Mouse (Mus musculus) myocyte (in vitro differentiated cells): ENCODE data around the gene Icam1. TPM values are rescaled to one million over a fixed set of nuclear protein-coding genes. Genes with fewer than 3 reads are reported as not detected.
"Not testable (repeated sequence)": the region's sequence is repeated elsewhere in the genome, so short reads cannot be mapped to it uniquely, and the experiment has no call there.

Source experiments
- H3K27me3 ChIP-seq: one replicate; pipeline ENCODE4 v1.6.1; 2011; ENCODE audit not compliant: control insufficient read depth, insufficient read depth, insufficient read length
- H3K36me3 ChIP-seq: one replicate; pipeline ENCODE4 v1.6.1; 2011; ENCODE audit not compliant: control insufficient read depth, insufficient read depth
- H3K4me2 ChIP-seq: one replicate; pipeline ENCODE4 v1.6.1; 2011; ENCODE audit warnings: low read depth, control low read depth
- H3K4me3 ChIP-seq: one replicate; pipeline ENCODE4 v1.5.1; 2011; ENCODE audit warnings: mild to moderate bottlenecking, control low read depth, moderate library complexity
- H3K79me2 ChIP-seq: one replicate; pipeline ENCODE4 v1.6.1; 2011; ENCODE audit not compliant: control insufficient read depth, insufficient read depth
- H3ac ChIP-seq: one replicate; pipeline ENCODE4 v1.6.1; 2011; ENCODE audit not compliant: control insufficient read depth, insufficient read length
- CEBPB ChIP-seq: IDR thresholded peaks from 2 replicates; pipeline ENCODE4 v1.6.1; 2011; ENCODE audit warnings: mild to moderate bottlenecking, moderate library complexity; ENCODE audit not compliant: poor library complexity, insufficient read depth, severe bottlenecking
- E2F4 ChIP-seq: IDR thresholded peaks from one replicate; pipeline ENCODE4 v1.6.1; 2011; ENCODE audit warnings: mild to moderate bottlenecking, control low read depth, moderate library complexity; ENCODE audit not compliant: insufficient read depth
- MAX ChIP-seq: IDR thresholded peaks from one replicate; pipeline ENCODE4 v1.6.1; 2011; ENCODE audit warnings: low read depth, mild to moderate bottlenecking, control low read depth
- MYOD1 ChIP-seq, 3 experiments: IDR thresholded peaks; one replicate each; pipeline ENCODE4 v1.6.1; 2011; ENCODE audit warnings: control low read depth in 2 of 3, low read depth in 2 of 3, mild to moderate bottlenecking in 2 of 3, moderate library complexity in 1 of 3; ENCODE audit not compliant: insufficient read length in 2 of 3, control insufficient read depth in 1 of 3
- MYOG ChIP-seq, 3 experiments: IDR thresholded peaks; one replicate each; pipeline ENCODE4 v1.6.1; 2011; ENCODE audit warnings: control low read depth in 2 of 3, low read depth in 2 of 3, mild to moderate bottlenecking in 2 of 3; ENCODE audit not compliant: insufficient read length in 2 of 3, control insufficient read depth in 1 of 3, insufficient read depth in 1 of 3
- POLR2A ChIP-seq: IDR thresholded peaks from one replicate; pipeline ENCODE4 v1.6.1; 2011; ENCODE audit warnings: low read depth, mild to moderate bottlenecking, control low read depth, moderate library complexity; ENCODE audit not compliant: insufficient read length
- POLR2AphosphoS2 ChIP-seq: IDR thresholded peaks from one replicate; pipeline ENCODE4 v1.6.1; 2011; ENCODE audit warnings: low read depth, control low read depth; ENCODE audit not compliant: insufficient read length
- REST ChIP-seq: IDR thresholded peaks from one replicate; pipeline ENCODE4 v1.6.1; 2011; ENCODE audit warnings: mild to moderate bottlenecking, control low read depth, moderate library complexity; ENCODE audit not compliant: insufficient read depth, insufficient read length
- SRF ChIP-seq: IDR thresholded peaks from one replicate; pipeline ENCODE4 v1.6.1; 2011; ENCODE audit warnings: low read depth; ENCODE audit not compliant: control insufficient read depth, insufficient read length
- TCF12 ChIP-seq: IDR thresholded peaks from one replicate; pipeline ENCODE4 v1.6.1; 2011; ENCODE audit warnings: mild to moderate bottlenecking, control low read depth; ENCODE audit not compliant: poor library complexity, insufficient read depth, severe bottlenecking
- TCF3 ChIP-seq: IDR thresholded peaks from one replicate; pipeline ENCODE4 v1.6.1; 2011; ENCODE audit warnings: low read depth, control low read depth; ENCODE audit not compliant: insufficient read length
- USF1 ChIP-seq: IDR thresholded peaks from one replicate; pipeline ENCODE4 v1.6.1; 2011; ENCODE audit warnings: low read depth, mild to moderate bottlenecking, control low read depth, moderate library complexity
- polyA plus RNA-seq: library from polyadenylated mRNA; unstranded; fragments of >200 nt; fragmentation: generic; extraction: Trizol; gene quantifications from one replicate; pipeline ENCODE4 v1.2.1, GENCODE M21; 2012; ENCODE audit warnings: missing spikeins

The Icam1 gene
- polyA plus RNA-seq, 1 experiment: 0.06 TPM

GRCm38 (mm10) chr9:21039779-21040178 lies 24.0 kb downstream of the Icam1 start:
- Histone ChIP-seq H3K4me3 (no peak overlapping the region), H3K27me3 (peaks cover 36% of the 10 kb centered on the region), H3ac (no peak overlapping the region), H3K79me2 (no peaks in the 10 kb centered on the region), H3K4me2 (no peak overlapping the region), H3K36me3 (no peaks in the 10 kb centered on the region)
- TF ChIP-seq REST (no peak), CEBPB (no peak), USF1 (no peak), POLR2A (no peak), SRF (no peak), TCF3 (no peak), POLR2AphosphoS2 (no peak), MYOG (IDR thresholded peaks at IDR 0.05; ENCODE audit: control insufficient read depth in 1 of 3, insufficient read depth in 1 of 3, insufficient read length in 2 of 3, low read depth in 2 of 3) (no peak), TCF12 (no peak), MYOD1 (IDR thresholded peaks at IDR 0.05; ENCODE audit: control insufficient read depth in 1 of 3, insufficient read length in 2 of 3, low read depth in 2 of 3) (no peak), MAX (no peak), E2F4 (no peak)

- TF ChIP-seq CEBPB: no peak
- Histone ChIP-seq H3ac (no peak overlapping the region), H3K36me3 (no peaks in the 10 kb centered on the region), H3K4me2 (no peak overlapping the region), H3K4me3 (no peak overlapping the region), H3K79me2 (no peaks in the 10 kb centered on the region), H3K27me3 (peaks cover 23% of the 10 kb centered on the region)
Measured at GRCm38 (mm10) chr9:21041308-21041707, 25.5 kb downstream of the Icam1 start.

- Histone ChIP-seq H3K79me2 (no peaks in the 10 kb centered on the region), H3K4me2 (no peak overlapping the region), H3K36me3 (no peaks in the 10 kb centered on the region), H3ac (no peak overlapping the region), H3K4me3 (no peak overlapping the region), H3K27me3 (peaks cover 2% of the 10 kb centered on the region)
- TF ChIP-seq REST (no peak), SRF (no peak)
Measured at GRCm38 (mm10) chr9:21043563-21043962, 27.8 kb downstream of the Icam1 start.

GRCm38 (mm10) chr9:21044785-21045184 lies 29.0 kb downstream of the Icam1 start:
- H3K27me3 ChIP-seq, H3ac ChIP-seq, H3K36me3 ChIP-seq, H3K4me3 ChIP-seq, H3K4me2 ChIP-seq, H3K79me2 ChIP-seq: not testable (repeated sequence)

GRCm38 (mm10) chr9:21045235-21045634 lies 29.4 kb downstream of the Icam1 start:
- Histone ChIP-seq H3K4me2 (no peak overlapping the region), H3K79me2 (no peaks in the 10 kb centered on the region), H3K4me3 (no peak overlapping the region), H3ac (no peak overlapping the region), H3K36me3 (no peaks in the 10 kb centered on the region), H3K27me3 (peaks cover 1% of the 10 kb centered on the region)
- TF ChIP-seq USF1: no peak
- no peak for TF ChIP-seq POLR2A
- TF ChIP-seq TCF12: no peak
- no peak for TF ChIP-seq REST
- no peak for TF ChIP-seq CEBPB
- no peak for TF ChIP-seq SRF
- no peak for TF ChIP-seq TCF3
- no peak for TF ChIP-seq MYOD1 (IDR thresholded peaks at IDR 0.05; ENCODE audit: control insufficient read depth in 1 of 3, insufficient read length in 2 of 3, low read depth in 2 of 3)
- TF ChIP-seq MYOG (IDR thresholded peaks at IDR 0.05; ENCODE audit: control insufficient read depth in 1 of 3, insufficient read depth in 1 of 3, insufficient read length in 2 of 3, low read depth in 2 of 3): no peak
- TF ChIP-seq MAX: no peak
- TF ChIP-seq E2F4: no peak
- no peak for TF ChIP-seq POLR2AphosphoS2

- no peak overlapping the region for H3ac ChIP-seq
- H3K79me2 ChIP-seq: no peaks in the 10 kb centered on the region
- H3K4me3 ChIP-seq: no peak overlapping the region
- H3K36me3 ChIP-seq: no peaks in the 10 kb centered on the region
- H3K27me3 ChIP-seq: peaks cover 21% of the 10 kb centered on the region
- H3K4me2 ChIP-seq: no peak overlapping the region
- no peak for TF ChIP-seq USF1
- TF ChIP-seq CEBPB: no peak
- TF ChIP-seq POLR2AphosphoS2: no peak
Measured at GRCm38 (mm10) chr9:21051578-21051977, 35.8 kb downstream of the Icam1 start.
